Mouse (Mus musculus): ENCODE results near the gene Gm15294. TPM values are rescaled to one million over a fixed set of nuclear protein-coding genes. Genes with fewer than 3 reads are reported as not detected.

Gm15294 gene
- not detected for polyA plus RNA-seq (2014; fragmentation: Illumina TruSeq; extraction: RNeasy Lipid Tissue Mini Kit (QIAGEN cat#74804); ENCODE audit: low read depth, low replicate concordance)

GRCm38 (mm10) chrX:141875135-141875534 is at the start of gene Gm15294:
TSS of gene Gm15294 (minus strand) at chrX:141875235.

Other genes with a start within 250 kb of the Gm15294 start
- gene Irs4, start 150.0 kb downstream of the Gm15294 start, polyA plus RNA-seq (2014; fragmentation: Illumina TruSeq; extraction: RNeasy Lipid Tissue Mini Kit (QIAGEN cat#74804); ENCODE audit: low read depth, low replicate concordance): 0.09 TPM